Mouse (Mus musculus): ENCODE results near the gene Abcf2.
A peak's percentile ranks its signal among the peaks of the same experiment; 100 is the strongest.

Gene Abcf2

GRCm38 (mm10) chr5:24601911-24602750, 24.9 kb upstream of the Abcf2 start:
- no peak for DNase-seq

GRCm38 (mm10) chr5:24601071-24601835, 24.0 kb upstream of the Abcf2 start:
- no peak for DNase-seq

- no peak for DNase-seq
These were observed 23.0 kb upstream of the Abcf2 start for GRCm38 (mm10) chr5:24600236-24600635.

GRCm38 (mm10) chr5:24599137-24599536, 21.9 kb upstream of the Abcf2 start:
- no peak for DNase-seq

- DNase-seq = no peak
These were observed 21.3 kb upstream of the Abcf2 start for GRCm38 (mm10) chr5:24598570-24599006.

GRCm38 (mm10) chr5:24597901-24598569, 20.8 kb upstream of the Abcf2 start:
- peak; percentile 73 for DNase-seq

- DNase-seq = peak; percentile 90
These were observed 20.0 kb upstream of the Abcf2 start for GRCm38 (mm10) chr5:24597221-24597728.

GRCm38 (mm10) chr5:24596519-24597171, 19.4 kb upstream of the Abcf2 start:
- DNase-seq = no peak

GRCm38 (mm10) chr5:24595786-24596380, 18.6 kb upstream of the Abcf2 start:
- DNase-seq = no peak

- no peak for DNase-seq
These were observed 18.0 kb upstream of the Abcf2 start for GRCm38 (mm10) chr5:24595261-24595660.

- DNase-seq = no peak
These were observed 17.1 kb upstream of the Abcf2 start for GRCm38 (mm10) chr5:24594346-24594745.

GRCm38 (mm10) chr5:24593928-24594327, 16.7 kb upstream of the Abcf2 start:
- no peak for DNase-seq

GRCm38 (mm10) chr5:24593230-24593629, 16.0 kb upstream of the Abcf2 start:
- no peak for DNase-seq

- DNase-seq = no peak
These were observed 15.3 kb upstream of the Abcf2 start for GRCm38 (mm10) chr5:24592471-24593160.

GRCm38 (mm10) chr5:24591796-24592470, 14.7 kb upstream of the Abcf2 start:
- DNase-seq = no peak

- no peak for DNase-seq
These were observed 14.0 kb upstream of the Abcf2 start for GRCm38 (mm10) chr5:24591268-24591721.

- no peak for DNase-seq
These were observed 12.5 kb upstream of the Abcf2 start for GRCm38 (mm10) chr5:24589511-24590500.

- no peak for DNase-seq
These were observed 9.9 kb upstream of the Abcf2 start for GRCm38 (mm10) chr5:24587200-24587577.

GRCm38 (mm10) chr5:24586547-24587199, 9.4 kb upstream of the Abcf2 start, which contains the start of gene Chpf2:
Gene Chpf2 (plus strand): TSS chr5:24586741.
- peak; percentile 72 for DNase-seq
